Mouse (Mus musculus): ENCODE results near the gene Abcf1.

DNA sequence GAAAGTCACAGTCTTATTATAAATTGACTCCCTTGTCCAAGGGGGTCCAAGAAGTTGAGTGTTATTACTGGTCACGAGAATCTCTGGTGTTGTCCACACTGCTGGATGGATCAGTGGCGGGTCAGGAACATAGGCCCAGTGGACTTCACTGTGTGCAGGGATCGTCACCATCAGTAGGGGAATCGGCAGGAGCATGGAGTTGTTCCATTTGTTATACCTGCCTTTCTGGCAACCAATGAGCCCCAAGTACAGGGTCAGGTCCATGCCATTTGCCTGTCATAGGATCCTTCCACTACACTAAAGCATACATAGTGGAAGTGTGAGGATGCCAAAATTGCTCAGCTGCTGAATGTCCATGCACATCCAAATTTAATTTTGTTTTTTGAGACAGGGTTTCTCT, 37.0 kb downstream of the Abcf1 start:
- TF ChIP-seq CTCF (IDR thresholded peaks at IDR 0.05; ENCODE audit: low read depth, low read length) (no peak), POLR2A (IDR thresholded peaks at IDR 0.05; ENCODE audit: borderline replicate concordance, low read depth, low read length) (no peak)

Measured in bone marrow macrophage, adult 2 months (primary cell).